9 mouse cellular contexts compared by ENCODE assay signal in the genomic region with DNA sequence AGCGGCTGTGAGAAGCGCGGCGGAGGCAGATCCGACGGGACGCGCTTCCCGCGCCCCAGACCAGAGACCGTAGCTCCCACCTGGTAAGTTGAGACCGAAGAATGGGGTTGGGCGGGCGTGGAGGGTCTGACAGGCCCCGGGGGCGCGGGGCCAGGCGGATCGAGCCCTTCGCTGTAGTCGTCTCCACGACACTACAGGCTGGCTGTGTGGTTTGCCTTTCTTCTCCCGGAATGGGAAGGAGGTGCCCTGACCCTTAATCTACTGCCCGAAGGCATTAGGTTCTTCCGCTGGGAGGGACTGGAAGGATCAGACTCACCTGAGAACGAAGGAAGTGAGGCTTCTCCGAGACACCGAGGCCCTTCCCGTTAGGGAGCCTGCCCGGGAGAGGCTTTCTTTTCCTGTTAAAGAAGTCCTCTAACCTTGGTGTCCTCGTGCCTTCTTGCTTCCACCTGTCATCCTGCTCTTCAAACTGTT. TPM values are rescaled to one million over a fixed set of nuclear protein-coding genes. Genes with fewer than 3 reads are reported as not detected.
DNase-seq lines count a peak whose midpoint lies in the region; ATAC-seq and TF ChIP-seq lines count a peak whose summit lies in the region.
"Had no signal": no experiment of that assay in that cellular context is flagged by ENCODE, and none has a peak within 500 bp of the region (broad histone marks: within the 10 kb centered on the region; RNA-seq: fewer than 3 reads in every experiment).

No protein-coding gene starts in this region.

- H3K27ac ChIP-seq in heart, postnatal 0 days (ENCODE audit: low read depth): peak overlapping the region; percentile 92
- 0 out of 2 replicates have a peak overlapping the region, but pooled peaks have one; percentile 31 for H3K27ac ChIP-seq in forebrain, embryonic 13.5 days
- H3K27ac ChIP-seq in liver, embryonic 12.5 days: peak overlapping the region; percentile 82

- H3K4me3 ChIP-seq in heart, postnatal 0 days (ENCODE audit: low read depth, low read length): peak overlapping the region; percentile 81
- peak overlapping the region; percentile 86 for H3K4me3 ChIP-seq in G1E (ENCODE audit: low read depth, low read length)
- H3K4me3 ChIP-seq in forebrain, embryonic 13.5 days: peak overlapping the region; percentile 90
- H3K4me3 ChIP-seq in liver, embryonic 12.5 days: peak overlapping the region; percentile 98

- intact Hi-C loops in heart, postnatal 14 days (cut with DNase I): loop anchor here (5.0 kb wide), 2 partner anchors 121 to 211 kb away; a partner anchor contains a TSS

- H3K4me2 ChIP-seq in heart, postnatal 0 days (ENCODE audit: low read depth, low read length): peak overlapping the region; percentile 80
- peak overlapping the region; percentile 87 for H3K4me2 ChIP-seq in forebrain, embryonic 13.5 days
- H3K4me2 ChIP-seq in liver, embryonic 12.5 days: peak overlapping the region; percentile 95

- TF ChIP-seq CTCF in heart, postnatal 0 days (IDR thresholded peaks at IDR 0.05; ENCODE audit: low read depth): no peak
- no peak for TF ChIP-seq CTCF in G1E (IDR thresholded peaks at IDR 0.05; ENCODE audit: low read depth, low read length)

- WGBS in heart, postnatal 0 days: under 1% methylated on average over 31 of the region's 31 CpGs
- under 1% methylated on average over 30 of the region's 31 CpGs for WGBS in forebrain, embryonic 13.5 days
- under 1% methylated on average over 31 of the region's 31 CpGs for WGBS in liver, embryonic 12.5 days (ENCODE audit: insufficient replicate concordance)

- no peak for TF ChIP-seq EP300 in heart, postnatal 0 days (IDR thresholded peaks at IDR 0.05; ENCODE audit: low read depth)

- no peaks in the 10 kb centered on the region for H3K9me3 ChIP-seq in heart, postnatal 0 days (replicated peaks; ENCODE audit: control insufficient read depth, low read length)
- H3K9me3 ChIP-seq in G1E (replicated peaks): no peaks in the 10 kb centered on the region
- H3K9me3 ChIP-seq in forebrain, embryonic 13.5 days (replicated peaks): no peaks in the 10 kb centered on the region
- no peaks in the 10 kb centered on the region for H3K9me3 ChIP-seq in liver, embryonic 12.5 days (replicated peaks)

- no peak for DNase-seq in heart, postnatal 0 days (ENCODE audit: low spot score)
- DNase-seq in heart, postnatal 14 days: no peak
- DNase-seq in G1E (ENCODE audit: low spot score): no peak
- DNase-seq in thymus, postnatal 4 days: no peak
- no peak for DNase-seq in ovary, postnatal 14 days (ENCODE audit: low spot score)

- no peaks in the 10 kb centered on the region for H3K27me3 ChIP-seq in heart, postnatal 0 days (ENCODE audit: control insufficient read depth, insufficient read depth, low read length)
- no peaks in the 10 kb centered on the region for H3K27me3 ChIP-seq in G1E (ENCODE audit: insufficient read depth, low read length)
- H3K27me3 ChIP-seq in forebrain, embryonic 13.5 days: no peaks in the 10 kb centered on the region
- no peaks in the 10 kb centered on the region for H3K27me3 ChIP-seq in liver, embryonic 12.5 days (replicated peaks)

- peaks cover 13% of the 10 kb centered on the region; the same call in 1 of the 2 replicates for H3K36me3 ChIP-seq in heart, postnatal 0 days (replicated peaks; ENCODE audit: control insufficient read depth, insufficient read depth, low read length)
- peaks cover 44% of the 10 kb centered on the region for H3K36me3 ChIP-seq in G1E (replicated peaks)
- peaks cover 15% of the 10 kb centered on the region for H3K36me3 ChIP-seq in forebrain, embryonic 13.5 days (ENCODE audit: poor library complexity, severe bottlenecking)
- peaks cover 35% of the 10 kb centered on the region for H3K36me3 ChIP-seq in liver, embryonic 12.5 days

- peaks cover 18% of the 10 kb centered on the region for H3K4me1 ChIP-seq in heart, postnatal 0 days (ENCODE audit: control insufficient read depth, insufficient read depth)
- peaks cover 43% of the 10 kb centered on the region for H3K4me1 ChIP-seq in G1E (ENCODE audit: insufficient read depth, low read depth, low read length)
- H3K4me1 ChIP-seq in forebrain, embryonic 13.5 days: peaks cover 28% of the 10 kb centered on the region
- peaks cover 48% of the 10 kb centered on the region for H3K4me1 ChIP-seq in liver, embryonic 12.5 days

- ATAC-seq in heart, postnatal 0 days (ENCODE audit: insufficient read depth, low read depth): no peak
- ATAC-seq in G1E (ENCODE audit: extremely low read depth, insufficient number of reproducible peaks, low FRiP score, poor library complexity, severe bottlenecking): no peak
- ATAC-seq in forebrain, embryonic 13.5 days: no peak; the same call in 1 of the 2 replicates
- peak; percentile 19 for ATAC-seq in liver, embryonic 12.5 days
- no peak for ATAC-seq in megakaryocyte progenitor cell, adult 5-6 weeks (replicated peaks; ENCODE audit: poor library complexity)

- peak overlapping the region; percentile 84 for H3K9ac ChIP-seq in heart, postnatal 0 days (replicated peaks; ENCODE audit: low read depth, low read length)
- peak overlapping the region; percentile 92 for H3K9ac ChIP-seq in forebrain, embryonic 13.5 days
- H3K9ac ChIP-seq in liver, embryonic 12.5 days: peak overlapping the region; percentile 86

RNA-seq across cellular contexts. Expression of a gene that starts 0.3 kb away (rescaled TPM):
- 29.0 and 40.4 TPM in 2 replicates for total RNA-seq in heart, postnatal 0 days (2014; rRNA removed; ENCODE audit: low replicate concordance)
- polyA plus RNA-seq in heart, postnatal 0 days (2015; fragmentation: Nextera tagmentation; extraction: Ambion mirVana): 22.8 and 24.0 TPM in 2 replicates
- 10 to 100 TPM; 18.2 to 19.0 TPM for total RNA-seq in heart, postnatal 14 days (2021)
- 189 and 225 TPM in 2 replicates for total RNA-seq in G1E (2014; fragmentation: Nextera tagmentation)
- 275 and 302 TPM in 2 replicates for total RNA-seq in G1E (2017)
- 101 and 108 TPM in 2 replicates for polyA plus RNA-seq in G1E (2012)
- polyA plus RNA-seq in forebrain, embryonic 13.5 days (2015; fragmentation: Nextera tagmentation; extraction: Ambion mirVana): 48.2 and 48.7 TPM in 2 replicates
- 56.4 and 59.0 TPM in 2 replicates for polyA plus RNA-seq in liver, embryonic 12.5 days (2016; fragmentation: Nextera tagmentation; extraction: Ambion mirVana)
- total RNA-seq in megakaryocyte progenitor cell, adult 5-6 weeks (2015): 54.7 and 58.1 TPM in 2 replicates
- total RNA-seq in megakaryocyte progenitor cell, adult 5-6 weeks (2017): 82.4 and 105 TPM in 2 replicates

RNA-seq across cellular contexts. Expression of a gene that starts 0.4 kb away (rescaled TPM):
- total RNA-seq in heart, postnatal 0 days (2014; rRNA removed; ENCODE audit: low replicate concordance): 7.9 and 23.9 TPM in 2 replicates
- polyA plus RNA-seq in heart, postnatal 0 days (2015; fragmentation: Nextera tagmentation; extraction: Ambion mirVana): 5.6 and 6.3 TPM in 2 replicates
- 10 to 100 TPM in 1 of 2 experiments, 1 to 10 TPM in 1; 8.0 to 12.5 TPM for total RNA-seq in heart, postnatal 14 days (2021)
- total RNA-seq in G1E (2014; fragmentation: Nextera tagmentation) (20.4 and 30.4 TPM in 2 replicates), G1E (2017) (34.9 and 40.4 TPM in 2 replicates)
- 2.1 and 2.7 TPM in 2 replicates for polyA plus RNA-seq in G1E (2012)
- 15.0 and 16.1 TPM in 2 replicates for polyA plus RNA-seq in forebrain, embryonic 13.5 days (2015; fragmentation: Nextera tagmentation; extraction: Ambion mirVana)
- 9.7 and 10.7 TPM in 2 replicates for polyA plus RNA-seq in liver, embryonic 12.5 days (2016; fragmentation: Nextera tagmentation; extraction: Ambion mirVana)
- 13.5 and 17.5 TPM in 2 replicates for total RNA-seq in megakaryocyte progenitor cell, adult 5-6 weeks (2015)
- 25.5 and 29.0 TPM in 2 replicates for total RNA-seq in megakaryocyte progenitor cell, adult 5-6 weeks (2017)

RNA-seq across cellular contexts. Expression of a gene that starts 44.7 kb away (rescaled TPM):
- not detected in 2 replicates for total RNA-seq in heart, postnatal 0 days (2014; rRNA removed; ENCODE audit: low replicate concordance)
- not detected in 2 replicates for polyA plus RNA-seq in heart, postnatal 0 days (2015; fragmentation: Nextera tagmentation; extraction: Ambion mirVana)
- total RNA-seq in heart, postnatal 14 days (2021): not detected
- not detected in 2 replicates for total RNA-seq in G1E (2014; fragmentation: Nextera tagmentation)
- total RNA-seq in G1E (2017): not detected in 2 replicates
- polyA plus RNA-seq in G1E (2012): not detected in 2 replicates
- not detected in 2 replicates for polyA plus RNA-seq in forebrain, embryonic 13.5 days (2015; fragmentation: Nextera tagmentation; extraction: Ambion mirVana)
- polyA plus RNA-seq in liver, embryonic 12.5 days (2016; fragmentation: Nextera tagmentation; extraction: Ambion mirVana): not detected in 2 replicates
- total RNA-seq in megakaryocyte progenitor cell, adult 5-6 weeks (2015): not detected in 2 replicates
- total RNA-seq in megakaryocyte progenitor cell, adult 5-6 weeks (2017): not detected in 2 replicates
- total RNA-seq: neutrophil, adult 5-6 weeks had no signal

RNA-seq across cellular contexts. Expression of a gene that starts 45.0 kb away (rescaled TPM):
- total RNA-seq in heart, postnatal 0 days (2014; rRNA removed; ENCODE audit: low replicate concordance): 1,604 and 1,792 TPM in 2 replicates
- 1,609 and 1,727 TPM in 2 replicates for polyA plus RNA-seq in heart, postnatal 0 days (2015; fragmentation: Nextera tagmentation; extraction: Ambion mirVana)
- total RNA-seq in heart, postnatal 14 days (2021): 100 to 1,000 TPM; 746 to 778 TPM
- total RNA-seq in G1E (2014; fragmentation: Nextera tagmentation) (2,069 and 2,225 TPM in 2 replicates), G1E (2017) (1,859 and 1,927 TPM in 2 replicates)
- 2,214 and 2,274 TPM in 2 replicates for polyA plus RNA-seq in G1E (2012)
- 905 and 993 TPM in 2 replicates for polyA plus RNA-seq in forebrain, embryonic 13.5 days (2015; fragmentation: Nextera tagmentation; extraction: Ambion mirVana)
- 1,680 and 1,789 TPM in 2 replicates for polyA plus RNA-seq in liver, embryonic 12.5 days (2016; fragmentation: Nextera tagmentation; extraction: Ambion mirVana)
- 597 and 639 TPM in 2 replicates for total RNA-seq in megakaryocyte progenitor cell, adult 5-6 weeks (2015)
- total RNA-seq in megakaryocyte progenitor cell, adult 5-6 weeks (2017): 442 and 446 TPM in 2 replicates

RNA-seq across cellular contexts. Expression of a gene that starts 53.5 kb away (rescaled TPM):
- not detected in 2 replicates for total RNA-seq in heart, postnatal 0 days (2014; rRNA removed; ENCODE audit: low replicate concordance)
- not detected in 2 replicates for polyA plus RNA-seq in heart, postnatal 0 days (2015; fragmentation: Nextera tagmentation; extraction: Ambion mirVana)
- not detected for total RNA-seq in heart, postnatal 14 days (2021)
- total RNA-seq in G1E (2014; fragmentation: Nextera tagmentation) (not detected in 2 replicates), G1E (2017) (not detected in 2 replicates)
- polyA plus RNA-seq in G1E (2012): not detected in 2 replicates
- polyA plus RNA-seq in forebrain, embryonic 13.5 days (2015; fragmentation: Nextera tagmentation; extraction: Ambion mirVana): not detected in 2 replicates
- polyA plus RNA-seq in liver, embryonic 12.5 days (2016; fragmentation: Nextera tagmentation; extraction: Ambion mirVana): 0.23 and 0.39 TPM in 2 replicates
- total RNA-seq in megakaryocyte progenitor cell, adult 5-6 weeks (2015): not detected in 2 replicates
- total RNA-seq in megakaryocyte progenitor cell, adult 5-6 weeks (2017): not detected in 2 replicates
- total RNA-seq: neutrophil, adult 5-6 weeks had no signal

Comparison
In these comparisons a context has a peak if more than half of its experiments do, and no peak if none do; other contexts are left out.
1. H3K27ac ChIP-seq: peak in every context shown above with its lines; median percentile 92 in heart, postnatal 0 days; 82 in liver, embryonic 12.5 days; 31 in forebrain, embryonic 13.5 days.